Mouse (Mus musculus) heart, adult 2 months (tissue): Measurements from ENCODE around the gene Rhox2g. TPM values are rescaled to one million over a fixed set of nuclear protein-coding genes. Genes with fewer than 3 reads are reported as not detected.
"Not testable (repeated sequence)": the region's sequence is repeated elsewhere in the genome, so short reads cannot be mapped to it uniquely, and the experiment has no call there.

Experiments
- DNase-seq, 2 experiments: peaks; one replicate each; pipeline ENCODE4 v3.0.0; 2021
- H3K27ac ChIP-seq: fragments of 200-600 bp; 2 replicates; pipeline ENCODE4 v1.8.1; 2022
- H3K27me3 ChIP-seq: fragments of 200-500 bp; 2 replicates; pipeline ENCODE4 v1.6.1; 2012; ENCODE audit warnings: mild to moderate bottlenecking, low read length, inconsistent platforms, mixed read lengths; ENCODE audit not compliant: control insufficient read depth, insufficient read depth
- H3K36me3 ChIP-seq: fragments of 200-500 bp; 2 replicates; pipeline ENCODE4 v1.6.1; 2012; ENCODE audit warnings: low read length, inconsistent platforms; ENCODE audit not compliant: control insufficient read depth, insufficient read depth
- H3K4me1 ChIP-seq: fragments of 200-500 bp; 2 replicates; pipeline ENCODE4 v1.6.1; 2011; ENCODE audit warnings: low read length; ENCODE audit not compliant: control insufficient read depth, insufficient read depth
- H3K4me3 ChIP-seq: fragments of 200-600 bp; 2 replicates; pipeline ENCODE4 v1.8.1; 2022
- H3K79me2 ChIP-seq: fragments of 200-500 bp; replicated peaks from 2 replicates; pipeline ENCODE4 v1.6.1; 2012; ENCODE audit warnings: mild to moderate bottlenecking, inconsistent platforms, low read length, moderate library complexity, mixed read lengths; ENCODE audit not compliant: control insufficient read depth, insufficient read depth
- H3K9ac ChIP-seq: fragments of 200-500 bp; 2 replicates; pipeline ENCODE4 v1.6.1; 2012; ENCODE audit warnings: low read depth, mild to moderate bottlenecking, control low read depth, inconsistent platforms, low read length, mixed read lengths
- CTCF ChIP-seq: fragments of 200-600 bp; IDR thresholded peaks from 2 replicates; pipeline ENCODE4 v1.8.1; 2022; ENCODE audit warnings: antibody characterized with exemption, mild to moderate bottlenecking, moderate library complexity
- EP300 ChIP-seq: fragments of 200-500 bp; IDR thresholded peaks from 2 replicates; pipeline ENCODE4 v1.6.1; 2011; ENCODE audit warnings: low read depth, low read length, control low read depth; ENCODE audit not compliant: insufficient read depth
- POLR2A ChIP-seq: fragments of 200-500 bp; IDR thresholded peaks from 2 replicates; pipeline ENCODE4 v1.6.1; 2011; ENCODE audit warnings: mild to moderate bottlenecking, low read depth, low read length, control low read depth; ENCODE audit not compliant: insufficient read depth
- WGBS: fragments of 180-500 bp; shearing (Covaris S2); methylation state at CpG from one replicate; pipeline ENCODE4 v1.1.7; 2018; 5-methylcytosine and 5-hydroxymethylcytosine counted together
- intact Hi-C: fragments of 180-260 bp; cut with DNase I; formaldehyde crosslinking; loops from one replicate; pipeline ENCODE4 v1.15.1; 2025
- long read RNA-seq: library from polyadenylated mRNA; stranded (forward); transcript quantifications from one replicate; pipeline ENCODE4 v2.0.0, GENCODE M21; 2021
- polyA plus RNA-seq: library from polyadenylated mRNA; depleted of rRNA; stranded (reverse); fragments of >200 nt; gene quantifications from 2 replicates; pipeline ENCODE4 v1.2.3, GENCODE M21; 2012; rRNA removed
- total RNA-seq, 2 experiments: library from RNA; stranded (reverse); gene quantifications; 2 replicates each; pipeline ENCODE4 v1.2.3; 2021

The Rhox2g gene
- not detected for total RNA-seq
- polyA plus RNA-seq: not detected in 2 replicates
- long read RNA-seq: 0 reads

DNA sequence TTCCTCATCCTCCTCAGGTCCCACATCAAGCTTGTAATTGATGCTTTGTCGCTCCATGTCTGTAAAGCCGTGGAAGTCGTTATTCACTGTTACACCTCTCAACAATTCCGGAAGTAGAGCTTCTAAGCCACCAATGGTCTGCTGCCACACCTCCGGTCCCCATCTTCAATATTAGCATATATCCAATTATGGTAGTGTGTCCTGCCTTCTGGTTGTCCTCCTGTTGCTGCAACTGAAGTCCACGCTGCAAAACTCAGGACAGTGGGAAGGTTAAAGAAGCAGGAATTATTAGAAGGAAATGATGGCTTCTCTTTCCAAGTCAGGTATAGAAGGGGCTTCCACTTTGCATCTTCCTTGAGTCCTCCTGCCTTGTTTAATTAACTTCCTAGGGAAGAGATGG lies at the start of gene Rhox2g:
Rhox2g (minus strand) TSS at position 101 of the 400 bp plus-strand sequence.
- H3K27ac ChIP-seq, H3K9ac ChIP-seq, H3K27me3 ChIP-seq, H3K36me3 ChIP-seq, H3K4me1 ChIP-seq, DNase-seq, H3K79me2 ChIP-seq, intact Hi-C loops, H3K4me3 ChIP-seq: not testable (repeated sequence)
- WGBS: 88% methylated on average over 6 of the region's 6 CpGs

DNA sequence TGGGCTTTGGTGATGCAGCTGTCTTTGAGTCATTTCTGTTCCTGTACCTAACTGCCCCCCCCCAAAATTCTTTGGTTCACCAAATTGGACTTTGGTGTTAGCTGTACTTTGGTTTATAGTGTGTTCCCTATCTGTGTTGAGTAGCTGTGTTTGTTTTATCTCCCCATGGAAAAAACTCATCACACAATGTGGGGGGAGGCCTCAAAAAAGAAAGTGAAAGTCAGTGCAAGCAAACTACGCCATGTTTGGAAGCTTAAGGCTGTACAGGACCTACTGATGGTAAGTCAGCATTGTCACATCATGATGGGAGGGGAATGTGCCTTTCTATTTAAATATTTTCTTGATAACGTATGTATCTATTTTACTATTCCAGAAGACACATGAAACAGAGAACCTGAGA lies 49.0 kb upstream of the Rhox2g start:
- H3K36me3 ChIP-seq: no peaks in the 10 kb centered on the region
- TF ChIP-seq POLR2A: no peak
- no peak for TF ChIP-seq EP300
- TF ChIP-seq CTCF: no peak
- H3K27ac ChIP-seq: no peak overlapping the region
- no peak overlapping the region for H3K9ac ChIP-seq
- intact Hi-C loops: no loop called here
- no peak for DNase-seq
- 69% methylated on average over 2 of the region's 2 CpGs for WGBS
- H3K79me2 ChIP-seq: no peaks in the 10 kb centered on the region
- H3K4me1 ChIP-seq: no peaks in the 10 kb centered on the region
- no peaks in the 10 kb centered on the region for H3K27me3 ChIP-seq
- H3K4me3 ChIP-seq: no peak overlapping the region

GRCm38 (mm10) chrX:37683031-37683715 lies 39.9 kb upstream of the Rhox2g start:
- Histone ChIP-seq H3K27me3 (no peaks in the 10 kb centered on the region), H3K27ac (no peak overlapping the region), H3K4me1 (no peaks in the 10 kb centered on the region), H3K9ac (no peak overlapping the region), H3K79me2 (no peaks in the 10 kb centered on the region), H3K36me3 (no peaks in the 10 kb centered on the region), H3K4me3 (no peak overlapping the region)
- TF ChIP-seq POLR2A (no peak), EP300 (no peak), CTCF (no peak)
- intact Hi-C loops: no loop called here
- 88% methylated on average over 24 of the region's 24 CpGs for WGBS
- no peak for DNase-seq

DNA sequence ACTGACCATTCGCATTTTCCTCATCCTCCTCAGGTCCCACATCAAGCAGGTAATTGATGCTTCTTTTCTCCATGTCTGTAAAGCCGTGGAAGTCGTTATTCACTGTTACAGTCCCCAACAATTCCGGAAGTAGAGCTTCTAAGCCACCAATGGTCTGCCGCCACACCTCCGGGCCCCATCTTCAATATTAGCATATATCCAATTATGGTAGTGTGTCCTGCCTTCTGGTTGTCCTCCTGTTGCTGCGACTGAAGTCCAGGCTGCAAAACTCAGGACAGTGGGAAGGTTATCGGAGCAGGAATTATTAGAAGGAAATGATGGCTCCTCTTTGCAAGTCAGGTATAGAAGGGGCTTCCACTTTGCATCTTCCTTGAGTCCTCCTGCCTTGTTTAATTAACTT lies 29.9 kb upstream of the Rhox2g start, which contains the start of gene Rhox2h:
Rhox2h (minus strand) TSS at position 101 of the 400 bp plus-strand sequence.
- 85% methylated on average over 8 of the region's 8 CpGs for WGBS
- DNase-seq, H3K79me2 ChIP-seq, H3K27me3 ChIP-seq, H3K36me3 ChIP-seq, H3K4me1 ChIP-seq, H3K27ac ChIP-seq, H3K9ac ChIP-seq, intact Hi-C loops, H3K4me3 ChIP-seq: not testable (repeated sequence)

DNA sequence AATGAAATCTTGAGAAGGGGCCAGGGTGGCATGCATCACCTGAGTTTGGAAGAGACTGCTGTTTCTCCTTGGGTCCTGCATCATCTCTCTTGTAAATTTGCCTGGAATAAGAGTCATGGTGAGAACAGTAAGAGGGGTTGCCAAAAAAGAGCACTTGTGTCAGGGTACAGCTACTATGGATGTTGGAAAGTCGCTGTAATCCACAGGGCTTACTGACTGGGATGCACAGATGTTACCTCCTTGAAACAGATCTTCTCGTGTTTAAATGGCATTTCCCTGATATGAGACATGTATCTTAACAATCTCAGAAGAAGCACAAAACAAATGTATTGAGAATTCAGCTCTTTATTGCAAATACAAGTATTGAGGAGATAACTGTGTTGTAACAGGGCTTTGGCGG lies 25.4 kb upstream of the Rhox2g start, which contains the start of gene Rhox3h:
Rhox3h (minus strand) TSS at position 101 of the 400 bp plus-strand sequence.
- H3K27ac ChIP-seq, H3K9ac ChIP-seq, intact Hi-C loops, H3K36me3 ChIP-seq, H3K79me2 ChIP-seq, H3K4me1 ChIP-seq, H3K27me3 ChIP-seq, DNase-seq, H3K4me3 ChIP-seq: not testable (repeated sequence)
- WGBS: 82% methylated on average over 1 of the region's 3 CpGs

DNA sequence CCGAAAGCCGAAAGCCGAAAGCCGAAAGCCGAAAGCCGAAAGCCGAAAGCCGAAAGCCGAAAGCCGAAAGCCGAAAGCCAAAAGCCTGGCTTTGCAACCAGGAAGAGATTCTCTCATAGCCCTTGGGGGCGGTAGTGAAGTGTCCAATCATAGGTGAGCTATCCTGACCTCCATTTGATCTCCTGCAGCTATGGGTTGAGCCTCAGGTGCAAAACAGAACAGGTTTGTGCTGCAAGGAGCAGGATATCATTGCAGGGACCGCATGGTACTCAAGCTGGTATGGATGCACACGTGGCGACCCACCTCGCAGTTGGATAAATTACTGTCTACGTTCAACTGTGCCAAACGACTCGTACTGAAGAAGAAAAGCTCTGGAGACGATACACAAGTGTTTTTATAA lies 8.0 kb upstream of the Rhox2g start, which contains the start of gene Rhox4g:
Rhox4g (minus strand) TSS at position 101 of the 400 bp plus-strand sequence.
- WGBS: 89% methylated on average over 19 of the region's 20 CpGs

DNA sequence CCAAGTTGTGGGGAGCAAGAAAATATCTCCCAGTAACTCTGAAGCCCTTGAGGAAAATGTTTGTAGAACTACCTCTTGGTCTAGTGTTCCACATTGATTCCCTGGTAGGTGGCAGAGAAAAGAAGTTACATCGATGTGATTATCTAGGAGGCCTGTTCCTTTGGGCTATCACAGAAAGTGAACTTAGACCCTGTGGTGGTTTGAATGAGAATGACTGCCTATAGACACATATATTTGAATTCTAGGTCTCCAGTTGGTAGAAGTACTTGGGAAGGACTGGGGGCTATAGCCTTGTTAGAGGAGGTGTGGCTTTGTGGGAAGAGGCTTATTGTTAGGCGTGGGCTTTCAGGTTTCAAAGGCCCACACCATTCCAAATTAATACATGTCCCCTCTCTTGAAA lies 14.8 kb downstream of the Rhox2g start, which contains the start of gene Rhox3g:
Rhox3g (minus strand) TSS at position 101 of the 400 bp plus-strand sequence.
- H3K79me2 ChIP-seq, DNase-seq, H3K27me3 ChIP-seq, H3K9ac ChIP-seq, H3K4me3 ChIP-seq, intact Hi-C loops, H3K36me3 ChIP-seq, H3K27ac ChIP-seq, H3K4me1 ChIP-seq: not testable (repeated sequence)
- WGBS: 81% methylated on average over 2 of the region's 2 CpGs

More for the DNA sequence above, 8.0 kb upstream of the Rhox2g start, which contains the start of gene Rhox4g:
- H3K27me3 ChIP-seq, H3K4me3 ChIP-seq, DNase-seq, H3K9ac ChIP-seq, H3K79me2 ChIP-seq, intact Hi-C loops, H3K27ac ChIP-seq, H3K36me3 ChIP-seq, H3K4me1 ChIP-seq: not testable (repeated sequence)

DNA sequence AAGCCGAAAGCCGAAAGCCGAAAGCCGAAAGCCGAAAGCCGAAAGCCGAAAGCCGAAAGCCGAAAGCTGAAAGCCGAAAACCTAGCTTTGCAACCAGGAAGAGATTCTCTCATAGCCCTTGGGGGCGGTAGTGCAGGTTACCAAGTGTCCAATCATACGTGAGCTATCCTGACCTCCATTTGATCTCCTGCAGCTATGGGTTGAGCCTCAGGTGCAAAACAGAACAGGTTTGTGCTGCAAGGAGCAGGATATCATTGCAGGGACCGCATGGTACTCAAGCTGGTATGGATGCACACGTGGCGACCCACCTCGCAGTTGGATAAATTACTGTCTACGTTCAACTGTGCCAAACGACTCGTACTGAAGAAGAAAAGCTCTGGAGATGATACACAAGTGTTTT lies 35.7 kb downstream of the Rhox2g start, which contains the start of gene Rhox4f:
Rhox4f (minus strand) TSS at position 101 of the 400 bp plus-strand sequence.
- intact Hi-C loops, H3K4me1 ChIP-seq, H3K27ac ChIP-seq, H3K4me3 ChIP-seq, DNase-seq, H3K9ac ChIP-seq, H3K27me3 ChIP-seq, H3K79me2 ChIP-seq, H3K36me3 ChIP-seq: not testable (repeated sequence)
- 89% methylated on average over 17 of the region's 19 CpGs for WGBS
